Mouse (Mus musculus): ENCODE measurements around the gene 1700025G04Rik.

Gene 1700025G04Rik

GRCm38 (mm10) chr1:152075725-152076124, 14.2 kb downstream of the 1700025G04Rik start:
- no peak for DNase-seq

- DNase-seq, result no peak
These were observed 19.5 kb downstream of the 1700025G04Rik start for GRCm38 (mm10) chr1:152070441-152070840.

- no peak for DNase-seq
These were observed 20.2 kb downstream of the 1700025G04Rik start for GRCm38 (mm10) chr1:152069745-152070144.

- DNase-seq, result no peak
These were observed 22.0 kb downstream of the 1700025G04Rik start for GRCm38 (mm10) chr1:152067919-152068318.

- DNase-seq, result no peak
These were observed 24.4 kb downstream of the 1700025G04Rik start for GRCm38 (mm10) chr1:152065527-152065926.

GRCm38 (mm10) chr1:152063357-152064145, 26.4 kb downstream of the 1700025G04Rik start:
- no peak for DNase-seq

GRCm38 (mm10) chr1:152061745-152062144, 28.2 kb downstream of the 1700025G04Rik start:
- no peak for DNase-seq

- DNase-seq, result no peak
These were observed 29.7 kb downstream of the 1700025G04Rik start for GRCm38 (mm10) chr1:152060265-152060664.

GRCm38 (mm10) chr1:152058776-152059175, 31.1 kb downstream of the 1700025G04Rik start:
- DNase-seq, result no peak

GRCm38 (mm10) chr1:152053112-152053511, 36.8 kb downstream of the 1700025G04Rik start:
- no peak for DNase-seq

- no peak for DNase-seq
These were observed 38.1 kb downstream of the 1700025G04Rik start for GRCm38 (mm10) chr1:152051858-152052257.

- DNase-seq, result no peak
These were observed 39.9 kb downstream of the 1700025G04Rik start for GRCm38 (mm10) chr1:152050037-152050436.

GRCm38 (mm10) chr1:152048291-152048690, 41.6 kb downstream of the 1700025G04Rik start:
- no peak for DNase-seq

- no peak for DNase-seq
These were observed 42.5 kb downstream of the 1700025G04Rik start for GRCm38 (mm10) chr1:152047416-152047815.

- no peak for DNase-seq
These were observed 46.5 kb downstream of the 1700025G04Rik start for GRCm38 (mm10) chr1:152043453-152043852.

- DNase-seq, result no peak
These were observed 47.5 kb downstream of the 1700025G04Rik start for GRCm38 (mm10) chr1:152042409-152042808.

- DNase-seq, result no peak
These were observed 48.9 kb downstream of the 1700025G04Rik start for GRCm38 (mm10) chr1:152041005-152041404.

- DNase-seq, result no peak
These were observed 49.9 kb downstream of the 1700025G04Rik start for GRCm38 (mm10) chr1:152040053-152040452.

GRCm38 (mm10) chr1:152039588-152039987, 50.3 kb downstream of the 1700025G04Rik start:
- no peak for DNase-seq

GRCm38 (mm10) chr1:152038086-152038485, 51.8 kb downstream of the 1700025G04Rik start:
- no peak for DNase-seq

GRCm38 (mm10) chr1:152037589-152037988, 52.3 kb downstream of the 1700025G04Rik start:
- DNase-seq, result no peak

GRCm38 (mm10) chr1:152034766-152035165, 55.2 kb downstream of the 1700025G04Rik start:
- DNase-seq, result no peak

GRCm38 (mm10) chr1:152033731-152034130, 56.2 kb downstream of the 1700025G04Rik start:
- no peak for DNase-seq

GRCm38 (mm10) chr1:152032144-152032543, 57.8 kb downstream of the 1700025G04Rik start:
- DNase-seq, result no peak

- no peak for DNase-seq
These were observed 59.4 kb downstream of the 1700025G04Rik start for GRCm38 (mm10) chr1:152030546-152030945.

Measured in right cerebral cortex, postnatal 14 days (tissue).